Comparison of ENCODE assay signal across 8 mouse cellular contexts in genomic region chr4:149308491-149308820, GRCm38 (mm10). TPM values are rescaled to one million over a fixed set of nuclear protein-coding genes. Genes with fewer than 3 reads are reported as not detected.
DNase-seq lines count a peak whose midpoint lies in the region; ATAC-seq and TF ChIP-seq lines count a peak whose summit lies in the region.

No protein-coding gene starts in this region.

- TF ChIP-seq EP300 in heart, postnatal 0 days (IDR thresholded peaks at IDR 0.05; ENCODE audit: low read depth) = no peak

- H3K4me1 ChIP-seq in heart, postnatal 0 days (ENCODE audit: control insufficient read depth, insufficient read depth) = peaks cover 24% of the 10 kb centered on the region
- H3K4me1 ChIP-seq in bone marrow macrophage, adult 2 months (ENCODE audit: control insufficient read depth, insufficient read depth, low read length) = peaks cover 24% of the 10 kb centered on the region
- peaks cover 37% of the 10 kb centered on the region for H3K4me1 ChIP-seq in hindbrain, embryonic 15.5 days (replicated peaks)
- peaks cover 36% of the 10 kb centered on the region for H3K4me1 ChIP-seq in midbrain, embryonic 15.5 days

- H3K4me2 ChIP-seq in heart, postnatal 0 days (ENCODE audit: low read depth, low read length) = peak overlapping the region; percentile 87
- peak overlapping the region; percentile 87 for H3K4me2 ChIP-seq in hindbrain, embryonic 15.5 days
- peak overlapping the region; percentile 59 for H3K4me2 ChIP-seq in midbrain, embryonic 15.5 days

- no peak for TF ChIP-seq CTCF in heart, postnatal 0 days (IDR thresholded peaks at IDR 0.05; ENCODE audit: low read depth)
- TF ChIP-seq CTCF in bone marrow macrophage, adult 2 months (IDR thresholded peaks at IDR 0.05; ENCODE audit: low read depth, low read length) = no peak

- H3K27ac ChIP-seq in heart, postnatal 0 days (ENCODE audit: low read depth) = peak overlapping the region; percentile 86
- no peak overlapping the region for H3K27ac ChIP-seq in bone marrow macrophage, adult 2 months (ENCODE audit: insufficient read depth, low read depth, low read length)
- peak overlapping the region; percentile 95 for H3K27ac ChIP-seq in hindbrain, embryonic 15.5 days (replicated peaks)
- peak overlapping the region; percentile 98 for H3K27ac ChIP-seq in midbrain, embryonic 15.5 days

- no peaks in the 10 kb centered on the region for H3K27me3 ChIP-seq in heart, postnatal 0 days (ENCODE audit: control insufficient read depth, insufficient read depth, low read length)
- H3K27me3 ChIP-seq in hindbrain, embryonic 15.5 days = no peaks in the 10 kb centered on the region
- H3K27me3 ChIP-seq in midbrain, embryonic 15.5 days (replicated peaks) = no peaks in the 10 kb centered on the region

- H3K9ac ChIP-seq in heart, postnatal 0 days (replicated peaks; ENCODE audit: low read depth, low read length) = peak overlapping the region; percentile 61; the same call in 1 of the 2 replicates
- peak overlapping the region; percentile 66 for H3K9ac ChIP-seq in hindbrain, embryonic 15.5 days
- peak overlapping the region; percentile 89 for H3K9ac ChIP-seq in midbrain, embryonic 15.5 days

- WGBS in heart, postnatal 0 days = 66% methylated on average over 3 of the region's 3 CpGs
- 16% methylated on average over 3 of the region's 3 CpGs for WGBS in hindbrain, embryonic 15.5 days
- 21% methylated on average over 3 of the region's 3 CpGs for WGBS in midbrain, embryonic 15.5 days

- intact Hi-C loops in heart, postnatal 36 days (cut with DNase I) = loop anchor here (2.0 kb wide), 1 partner anchor 30 kb away; no protein-coding TSS in a partner anchor

- TF ChIP-seq POLR2A in bone marrow macrophage, adult 2 months (IDR thresholded peaks at IDR 0.05; ENCODE audit: borderline replicate concordance, low read depth, low read length) = no peak

- no peaks in the 10 kb centered on the region for H3K9me3 ChIP-seq in heart, postnatal 0 days (replicated peaks; ENCODE audit: control insufficient read depth, low read length)
- H3K9me3 ChIP-seq in hindbrain, embryonic 15.5 days = no peaks in the 10 kb centered on the region
- no peaks in the 10 kb centered on the region for H3K9me3 ChIP-seq in midbrain, embryonic 15.5 days

- no peaks in the 10 kb centered on the region for H3K36me3 ChIP-seq in heart, postnatal 0 days (replicated peaks; ENCODE audit: control insufficient read depth, insufficient read depth, low read length)
- H3K36me3 ChIP-seq in hindbrain, embryonic 15.5 days = no peaks in the 10 kb centered on the region
- H3K36me3 ChIP-seq in midbrain, embryonic 15.5 days (replicated peaks) = no peaks in the 10 kb centered on the region

- H3K4me3 ChIP-seq in heart, postnatal 0 days (ENCODE audit: low read depth, low read length) = peak overlapping the region; percentile 96
- H3K4me3 ChIP-seq in bone marrow macrophage, adult 2 months (ENCODE audit: insufficient read depth, low read length) = peak overlapping the region; percentile 67
- H3K4me3 ChIP-seq in hindbrain, embryonic 15.5 days = peak overlapping the region; percentile 99
- peak overlapping the region; percentile 95 for H3K4me3 ChIP-seq in midbrain, embryonic 15.5 days

- no peak for DNase-seq in heart, postnatal 0 days (ENCODE audit: low spot score)
- DNase-seq in heart, postnatal 36 days = no peak
- DNase-seq in frontal cortex, postnatal 10 days (ENCODE audit: low spot score in 2 of 2) = no peak
- DNase-seq in layer of hippocampus, postnatal 14 days (ENCODE audit: low spot score in 2 of 2) = no peak
- DNase-seq in urinary bladder, postnatal 10 days (ENCODE audit: low spot score) = no peak

- ATAC-seq in heart, postnatal 0 days (ENCODE audit: insufficient read depth, low read depth) = no peak
- ATAC-seq in hindbrain, embryonic 15.5 days (ENCODE audit: low FRiP score, low read depth) = no peak
- ATAC-seq in midbrain, embryonic 15.5 days (replicated peaks) = no peak

RNA-seq across cellular contexts. Expression of gene Kif1b, which starts 1.0 kb away (rescaled TPM):
- 62.9 and 63.3 TPM in 2 replicates for total RNA-seq in heart, postnatal 0 days (2014; rRNA removed; ENCODE audit: low replicate concordance)
- polyA plus RNA-seq in heart, postnatal 0 days (2015; fragmentation: Nextera tagmentation; extraction: Ambion mirVana) = 44.2 and 45.0 TPM in 2 replicates
- total RNA-seq in heart, postnatal 36 days (2021) = 100 to 1,000 TPM; 148 to 157 TPM
- polyA plus RNA-seq in bone marrow macrophage, adult 2 months (2012; ENCODE audit: insufficient read depth, insufficient read length, missing spikeins) = 24.0 and 26.4 TPM in 2 replicates
- polyA plus RNA-seq in hindbrain, embryonic 15.5 days (2015; fragmentation: Nextera tagmentation; extraction: Ambion mirVana) = 123 and 135 TPM in 2 replicates
- polyA plus RNA-seq in midbrain, embryonic 15.5 days (2015; fragmentation: Nextera tagmentation; extraction: Ambion mirVana) = 147 and 154 TPM in 2 replicates
- 100 to 1,000 TPM; 392 to 448 TPM for total RNA-seq in layer of hippocampus, postnatal 14 days (2021)
